24 mouse cellular contexts compared by ENCODE assay signal in the genomic region with DNA sequence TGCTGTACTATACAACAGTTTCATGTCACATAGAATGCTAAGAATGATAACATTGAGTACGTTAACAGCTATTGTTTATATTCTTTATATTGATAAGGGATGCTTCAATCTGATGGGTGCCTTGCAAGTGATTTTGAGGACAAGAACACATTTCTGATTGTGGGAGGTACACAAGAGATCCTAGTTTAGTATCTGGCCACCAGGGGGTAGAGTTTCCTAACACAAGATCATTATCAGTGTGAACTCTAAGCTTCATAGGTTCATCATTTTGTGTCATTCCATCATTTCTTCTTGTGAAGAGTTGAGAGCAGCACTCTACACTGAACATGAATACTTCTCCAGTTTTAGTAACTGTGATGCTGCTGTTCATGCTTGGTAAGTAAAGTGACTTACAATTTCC.
DNase-seq lines count a peak whose midpoint lies in the region; ATAC-seq and TF ChIP-seq lines count a peak whose summit lies in the region.
"Had no signal": no experiment of that assay in that cellular context is flagged by ENCODE, and none has a peak within 500 bp of the region (broad histone marks: within the 10 kb centered on the region; RNA-seq: fewer than 3 reads in every experiment).

No protein-coding gene starts in this region.

- no peak overlapping the region for H3K4me2 ChIP-seq in stomach, postnatal 0 days (replicated peaks; ENCODE audit: low read depth)
- H3K4me2 ChIP-seq: embryonic facial prominence, embryonic 15.5 days; forebrain, embryonic 15.5 days; heart, embryonic 13.5 days; hindbrain, embryonic 15.5 days had no signal

- H3K36me3 ChIP-seq in stomach, postnatal 0 days (ENCODE audit: control insufficient read depth, insufficient read depth, low read length): no peaks in the 10 kb centered on the region
- H3K36me3 ChIP-seq: embryonic facial prominence, embryonic 15.5 days; forebrain, embryonic 10.5 days; forebrain, embryonic 15.5 days; heart, embryonic 13.5 days; hindbrain, embryonic 15.5 days had no signal

- no peak overlapping the region for H3K4me3 ChIP-seq in stomach, postnatal 0 days (ENCODE audit: low read depth, low read length)
- H3K4me3 ChIP-seq: embryonic facial prominence, embryonic 15.5 days; erythroblast, embryonic 14.5 days; forebrain, embryonic 10.5 days; forebrain, embryonic 15.5 days; heart, embryonic 13.5 days; hindbrain, embryonic 15.5 days had no signal

- H3K9me3 ChIP-seq in stomach, postnatal 0 days (ENCODE audit: control insufficient read depth, low read length): no peaks in the 10 kb centered on the region
- H3K9me3 ChIP-seq: embryonic facial prominence, embryonic 15.5 days; forebrain, embryonic 10.5 days; forebrain, embryonic 15.5 days; heart, embryonic 13.5 days; hindbrain, embryonic 15.5 days had no signal

- TF ChIP-seq EP300 in stomach, postnatal 0 days (optimal IDR thresholded peaks at IDR 0.05): no peak

- DNase-seq in embryo, embryonic 10 days (ENCODE audit: low spot score): peak; percentile 3
- DNase-seq in embryo, embryonic 10.5 days (ENCODE audit: low spot score): no peak
- DNase-seq in thymus, postnatal 0 days (ENCODE audit: low spot score): peak; percentile 62
- no peak for DNase-seq in thymus, postnatal 25 days
- peak; percentile 15 for DNase-seq in T-cell, adult 2 months (ENCODE audit: low spot score)
- no peak for DNase-seq in stomach, postnatal 0 days (ENCODE audit: low spot score)
- no peak for DNase-seq in heart, adult 11 months
- no peak for DNase-seq in layer of hippocampus, adult 9-10 months (ENCODE audit: low spot score)
- DNase-seq: adrenal gland, adult 2 months; adrenal gland, postnatal 25 days; cerebellum, adult 18-20 months; cerebellum, adult 9-11 months; cerebellum, postnatal 36 days; embryo, embryonic 11 days; gastrocnemius, postnatal 14 days; heart, postnatal 36 days had no signal

- H3K27me3 ChIP-seq in stomach, postnatal 0 days (ENCODE audit: control insufficient read depth, insufficient read depth, low read length): no peaks in the 10 kb centered on the region
- H3K27me3 ChIP-seq: embryonic facial prominence, embryonic 15.5 days; forebrain, embryonic 15.5 days; heart, embryonic 13.5 days; hindbrain, embryonic 15.5 days; Patski had no signal

- H3K27ac ChIP-seq in stomach, postnatal 0 days (replicated peaks): no peak overlapping the region
- H3K27ac ChIP-seq: embryonic facial prominence, embryonic 15.5 days; forebrain, embryonic 10.5 days; forebrain, embryonic 15.5 days; heart, embryonic 13.5 days; hindbrain, embryonic 15.5 days had no signal

- no peaks in the 10 kb centered on the region for H3K4me1 ChIP-seq in stomach, postnatal 0 days (replicated peaks; ENCODE audit: control insufficient read depth, insufficient read depth)
- H3K4me1 ChIP-seq: embryonic facial prominence, embryonic 15.5 days; forebrain, embryonic 10.5 days; forebrain, embryonic 15.5 days; heart, embryonic 13.5 days; hindbrain, embryonic 15.5 days had no signal

- WGBS in stomach, postnatal 0 days: 72% methylated on average over 1 of the region's 1 CpGs

- 0 out of 2 replicates have a peak, but pooled peaks have one; percentile 13 for TF ChIP-seq CTCF in stomach, postnatal 0 days (IDR thresholded peaks at IDR 0.05; ENCODE audit: low read depth)

- H3K9ac ChIP-seq in stomach, postnatal 0 days (ENCODE audit: low read length): no peak overlapping the region
- H3K9ac ChIP-seq: embryonic facial prominence, embryonic 15.5 days; forebrain, embryonic 15.5 days; heart, embryonic 13.5 days; hindbrain, embryonic 15.5 days had no signal

- ATAC-seq in stomach, postnatal 0 days (ENCODE audit: low FRiP score, low TSS enrichment): no peak
- ATAC-seq: forebrain, embryonic 15.5 days; inflammation-experienced regulatory T-cells, adult 6 months; Patski had no signal

Comparison
In these comparisons a context has a peak if more than half of its experiments do, and no peak if none do; other contexts are left out.
1. DNase-seq: peak in embryo, embryonic 10 days (single experiment), thymus, postnatal 0 days (single experiment) and T-cell, adult 2 months (single experiment); none in embryo, embryonic 10.5 days (single experiment), thymus, postnatal 25 days (single experiment), stomach, postnatal 0 days (single experiment), heart, adult 11 months (single experiment) and layer of hippocampus, adult 9-10 months (single experiment).